26 mouse cellular contexts compared by ENCODE assay signal in the genomic region with DNA sequence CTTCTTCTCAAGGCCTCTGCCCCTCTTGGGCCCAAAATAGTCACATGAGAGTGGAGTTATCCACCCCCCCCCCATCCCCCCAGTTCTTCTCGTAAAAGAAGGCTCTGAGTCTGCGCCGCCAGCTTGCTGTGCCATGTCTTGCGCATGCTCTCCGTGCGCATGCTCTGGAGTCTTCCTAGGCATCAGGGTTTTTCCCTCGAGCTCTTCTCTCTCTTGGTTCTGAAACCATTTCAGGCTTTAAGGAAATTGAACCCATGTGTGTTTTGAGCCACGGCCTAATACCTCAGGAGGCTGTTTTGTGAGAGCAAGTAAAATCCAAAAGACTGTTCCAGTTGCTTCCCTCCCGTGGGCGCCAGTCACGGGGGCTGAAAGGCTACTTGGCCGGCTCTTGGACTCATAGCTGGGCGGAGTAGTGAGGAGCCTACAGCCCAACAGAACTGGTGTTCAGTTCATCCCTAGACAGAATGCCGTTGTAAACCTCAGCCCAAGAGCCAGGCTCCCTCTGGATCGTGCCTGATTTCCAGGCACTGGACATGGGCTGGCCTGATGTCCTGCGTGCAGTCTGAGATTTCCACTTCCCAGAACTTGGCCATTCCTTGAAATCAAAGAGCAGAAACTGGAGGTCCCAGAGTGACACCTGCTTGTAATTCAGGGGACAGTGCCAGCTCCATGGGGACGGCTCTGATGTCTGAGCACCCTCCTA. TPM values are rescaled to one million over a fixed set of nuclear protein-coding genes. Genes with fewer than 3 reads are reported as not detected.
DNase-seq lines count a peak whose midpoint lies in the region; ATAC-seq and TF ChIP-seq lines count a peak whose summit lies in the region.
"Had no signal": no experiment of that assay in that cellular context is flagged by ENCODE, and none has a peak within 500 bp of the region (broad histone marks: within the 10 kb centered on the region; RNA-seq: fewer than 3 reads in every experiment).

No protein-coding gene starts in this region.

- H3K9me3 ChIP-seq in E14TG2a.4 (ENCODE audit: low read length): peaks cover under 1% of the 10 kb centered on the region; the same call in 1 of the 2 replicates
- H3K9me3 ChIP-seq in embryonic facial prominence, embryonic 12.5 days: no peaks in the 10 kb centered on the region
- 0 out of 2 replicates have a peak, but pooled peaks cover under 1% of the 10 kb centered on the region for H3K9me3 ChIP-seq in limb, embryonic 13.5 days
- H3K9me3 ChIP-seq: liver, embryonic 13.5 days had no signal

- intact Hi-C loops in gastrocnemius, adult 2 months (cut with DNase I): no loop called here

- no peak for ATAC-seq in embryonic facial prominence, embryonic 12.5 days (ENCODE audit: insufficient number of reproducible peaks, insufficient read depth, low FRiP score, low TSS enrichment)
- peak; percentile 58; the same call in 1 of the 2 replicates for ATAC-seq in limb, embryonic 13.5 days (ENCODE audit: low FRiP score, low read depth)
- ATAC-seq: inflammation-experienced regulatory T-cells, adult 6 months; midbrain, embryonic 16.5 days; Patski had no signal

- WGBS in embryonic facial prominence, embryonic 12.5 days: 45% methylated on average over 17 of the region's 17 CpGs
- WGBS in limb, embryonic 13.5 days: 45% methylated on average over 17 of the region's 17 CpGs

- no peak overlapping the region for H3K9ac ChIP-seq in embryonic facial prominence, embryonic 12.5 days
- no peak overlapping the region for H3K9ac ChIP-seq in limb, embryonic 13.5 days
- H3K9ac ChIP-seq: liver, embryonic 13.5 days had no signal

- no peak for TF ChIP-seq CTCF in gastrocnemius, adult 2 months (IDR thresholded peaks at IDR 0.05)
- no peak for TF ChIP-seq CTCF in E14TG2a.4 (conservative IDR thresholded peaks at IDR 0.05; ENCODE audit: low read length)

- H3K4me2 ChIP-seq in embryonic facial prominence, embryonic 12.5 days (replicated peaks): 0 out of 2 replicates have a peak overlapping the region, but pooled peaks have one; percentile 7
- peak overlapping the region; percentile 25 for H3K4me2 ChIP-seq in limb, embryonic 13.5 days (replicated peaks)
- H3K4me2 ChIP-seq: liver, embryonic 13.5 days had no signal

- peak; percentile 54 for DNase-seq in gastrocnemius, adult 2 months
- no peak for DNase-seq in gastrocnemius, adult 8-10 months (ENCODE audit: low spot score in 2 of 2)
- DNase-seq in frontal cortex, postnatal 14 days (ENCODE audit: low spot score in 2 of 2): no peak
- no peak for DNase-seq in thymus, postnatal 10 days (ENCODE audit: low spot score in 2 of 2)
- DNase-seq: cerebellum, postnatal 10 days; embryo, embryonic 11 days; kidney, adult 8-10 months; kidney, postnatal 36 days; liver, embryonic 13.5 days; right cerebral cortex, postnatal 25 days; thymus, postnatal 14 days had no signal

- no peak overlapping the region for H3K4me3 ChIP-seq in gastrocnemius, adult 2 months
- 0 out of 2 replicates have a peak overlapping the region, but pooled peaks have one; percentile 7 for H3K4me3 ChIP-seq in E14TG2a.4 (replicated peaks; ENCODE audit: low read length)
- no peak overlapping the region for H3K4me3 ChIP-seq in embryonic facial prominence, embryonic 12.5 days
- no peak overlapping the region for H3K4me3 ChIP-seq in limb, embryonic 13.5 days
- H3K4me3 ChIP-seq: liver, embryonic 13.5 days had no signal

- H3K27me3 ChIP-seq in E14TG2a.4 (ENCODE audit: insufficient read depth, low read length): no peaks in the 10 kb centered on the region
- no peaks in the 10 kb centered on the region for H3K27me3 ChIP-seq in embryonic facial prominence, embryonic 12.5 days
- H3K27me3 ChIP-seq in limb, embryonic 13.5 days: peaks cover 8% of the 10 kb centered on the region; the same call in 1 of the 2 replicates
- H3K27me3 ChIP-seq: Patski had no signal

- H3K4me1 ChIP-seq in E14TG2a.4 (replicated peaks; ENCODE audit: low read depth, low read length): peaks cover 55% of the 10 kb centered on the region
- H3K4me1 ChIP-seq in embryonic facial prominence, embryonic 12.5 days: peaks cover 32% of the 10 kb centered on the region
- H3K4me1 ChIP-seq in limb, embryonic 13.5 days: peaks cover 31% of the 10 kb centered on the region

- peak overlapping the region; percentile 71 for H3K27ac ChIP-seq in gastrocnemius, adult 2 months
- peak overlapping the region; percentile 87 for H3K27ac ChIP-seq in embryonic facial prominence, embryonic 12.5 days
- peak overlapping the region; percentile 81 for H3K27ac ChIP-seq in limb, embryonic 13.5 days
- H3K27ac ChIP-seq: liver, embryonic 13.5 days; stomach, postnatal 0 days had no signal

- no peaks in the 10 kb centered on the region for H3K36me3 ChIP-seq in E14TG2a.4 (ENCODE audit: insufficient read depth, low read length)
- H3K36me3 ChIP-seq in embryonic facial prominence, embryonic 12.5 days: no peaks in the 10 kb centered on the region
- no peaks in the 10 kb centered on the region for H3K36me3 ChIP-seq in limb, embryonic 13.5 days
- H3K36me3 ChIP-seq: liver, embryonic 13.5 days had no signal

RNA-seq across cellular contexts. Expression of gene Gm11733, which starts 56.2 kb away (rescaled TPM):
- total RNA-seq in gastrocnemius, adult 2 months (2021): not detected
- total RNA-seq in gastrocnemius, adult 8-10 months (2022): not detected
- polyA plus RNA-seq in embryonic facial prominence, embryonic 12.5 days (2016; fragmentation: Nextera tagmentation; extraction: Ambion mirVana): not detected in 2 replicates
- not detected in 2 replicates for polyA plus RNA-seq in limb, embryonic 13.5 days (2015; fragmentation: Nextera tagmentation; extraction: Ambion mirVana)
- total RNA-seq: adrenal gland, postnatal 4 days; granulocyte monocyte progenitor cell, adult 5-6 weeks; layer of hippocampus, postnatal 10 days; megakaryocyte progenitor cell, adult 5-6 weeks had no signal
- polyA plus RNA-seq: heart, embryonic 16.5 days; hindbrain, embryonic 11.5 days; inflammation-experienced regulatory T-cells, adult 6 months; liver, embryonic 13.5 days; lung, embryonic 16.5 days; midbrain, embryonic 16.5 days; neural tube, embryonic 11.5 days; stomach, postnatal 0 days had no signal
